In genomic region chr15:80362509-80363172, GRCm38 (mm10) we compare ENCODE assay signal across 15 mouse cellular contexts.
DNase-seq lines count a peak whose midpoint lies in the region; ATAC-seq lines count a peak whose summit lies in the region.
"Had no signal": no experiment of that assay in that cellular context is flagged by ENCODE, and none has a peak within 500 bp of the region (broad histone marks: within the 10 kb centered on the region; RNA-seq: fewer than 3 reads in every experiment).

No protein-coding gene starts in this region.

- ATAC-seq in neural tube, embryonic 15.5 days (ENCODE audit: low FRiP score), result no peak; the same call in 1 of the 2 replicates
- ATAC-seq: intestine, embryonic 15.5 days had no signal

- no peak overlapping the region for H3K4me2 ChIP-seq in neural tube, embryonic 15.5 days
- H3K4me2 ChIP-seq: intestine, embryonic 15.5 days; limb, embryonic 13.5 days had no signal

- peak overlapping the region; percentile 23; the same call in 1 of the 2 replicates for H3K27ac ChIP-seq in neural tube, embryonic 15.5 days (replicated peaks)
- H3K27ac ChIP-seq in limb, embryonic 10.5 days, result no peak overlapping the region; the same call in 1 of the 2 replicates
- H3K27ac ChIP-seq: heart, adult 2 months; intestine, embryonic 15.5 days; kidney, postnatal 0 days; limb, embryonic 13.5 days had no signal

- WGBS in neural tube, embryonic 15.5 days, result 55% methylated on average over 8 of the region's 8 CpGs
- WGBS in limb, embryonic 10.5 days, result 74% methylated on average over 8 of the region's 8 CpGs

- no peaks in the 10 kb centered on the region for H3K36me3 ChIP-seq in neural tube, embryonic 15.5 days
- no peaks in the 10 kb centered on the region for H3K36me3 ChIP-seq in limb, embryonic 10.5 days
- H3K36me3 ChIP-seq: intestine, embryonic 15.5 days; limb, embryonic 13.5 days had no signal

- peak; percentile 63 for DNase-seq in left cerebral cortex, postnatal 4 days
- no peak for DNase-seq in left cerebral cortex, postnatal 36 days (ENCODE audit: low spot score in 2 of 2)
- peak; percentile 68 for DNase-seq in cerebellum, adult 11 months
- DNase-seq in cerebellum, postnatal 36 days, result peak; percentile 63 to 76
- no peak for DNase-seq in limb, embryonic 10.5 days (ENCODE audit: low spot score)
- DNase-seq in thymus, postnatal 10 days (ENCODE audit: low spot score in 2 of 2), result no peak
- no peak for DNase-seq in adipocyte (ENCODE audit: low spot score)
- DNase-seq: heart, adult 2 months; lung, postnatal 36 days; right cerebral cortex, postnatal 14 days; thymus, adult 2 months had no signal

- H3K27me3 ChIP-seq in neural tube, embryonic 15.5 days (replicated peaks), result no peaks in the 10 kb centered on the region
- peaks cover 20% of the 10 kb centered on the region for H3K27me3 ChIP-seq in limb, embryonic 10.5 days (ENCODE audit: low read depth, poor library complexity, severe bottlenecking)
- H3K27me3 ChIP-seq: intestine, embryonic 15.5 days had no signal

- intact Hi-C loops in left cerebral cortex, postnatal 4 days (cut with DNase I), result no loop called here
- intact Hi-C loops in left cerebral cortex, postnatal 36 days (cut with DNase I), result no loop called here

- no peak overlapping the region for H3K4me3 ChIP-seq in neural tube, embryonic 15.5 days (replicated peaks)
- H3K4me3 ChIP-seq in limb, embryonic 10.5 days, result no peak overlapping the region
- H3K4me3 ChIP-seq: heart, adult 2 months; intestine, embryonic 15.5 days; limb, embryonic 13.5 days had no signal

- no peak overlapping the region for H3K9ac ChIP-seq in neural tube, embryonic 15.5 days (replicated peaks)
- H3K9ac ChIP-seq: intestine, embryonic 15.5 days; limb, embryonic 13.5 days had no signal

- peaks cover 10% of the 10 kb centered on the region for H3K4me1 ChIP-seq in neural tube, embryonic 15.5 days
- peaks cover 38% of the 10 kb centered on the region for H3K4me1 ChIP-seq in limb, embryonic 10.5 days

- no peaks in the 10 kb centered on the region for H3K9me3 ChIP-seq in neural tube, embryonic 15.5 days (replicated peaks)
- no peaks in the 10 kb centered on the region for H3K9me3 ChIP-seq in limb, embryonic 10.5 days (replicated peaks)
- H3K9me3 ChIP-seq: intestine, embryonic 15.5 days; limb, embryonic 13.5 days had no signal

Comparison
In these comparisons a context has a peak if more than half of its experiments do, and no peak if none do; other contexts are left out.
1. DNase-seq: peak in left cerebral cortex, postnatal 4 days (single experiment), cerebellum, adult 11 months (single experiment) and cerebellum, postnatal 36 days (2 of 2); none in left cerebral cortex, postnatal 36 days (0 of 2), limb, embryonic 10.5 days (single experiment), thymus, postnatal 10 days (0 of 2) and adipocyte (single experiment).